Mouse (Mus musculus): ENCODE results near the gene Nbeal2.

GRCm38 (mm10) chr9:110620180-110620579 lies 33.8 kb downstream of the Nbeal2 start:
- TF ChIP-seq POLR2A (IDR thresholded peaks at IDR 0.05; ENCODE audit: low read depth, low read length) = no peak
- TF ChIP-seq CTCF (IDR thresholded peaks at IDR 0.05; ENCODE audit: extremely low read depth, insufficient read depth, insufficient read length, insufficient replicate concordance) = peak; percentile 19; the same call in 1 of the 2 replicates
